Mouse (Mus musculus) brain, adult 2 months (tissue): ENCODE data around the gene Serpinb12.
"Not testable (repeated sequence)": the region's sequence is repeated elsewhere in the genome, so short reads cannot be mapped to it uniquely, and the experiment has no call there.

ENCODE experiments used
- DNase-seq: peaks from one replicate; pipeline ENCODE4 v3.0.0; 2011; ENCODE audit warnings: low read depth, low spot score

Serpinb12 gene

DNA sequence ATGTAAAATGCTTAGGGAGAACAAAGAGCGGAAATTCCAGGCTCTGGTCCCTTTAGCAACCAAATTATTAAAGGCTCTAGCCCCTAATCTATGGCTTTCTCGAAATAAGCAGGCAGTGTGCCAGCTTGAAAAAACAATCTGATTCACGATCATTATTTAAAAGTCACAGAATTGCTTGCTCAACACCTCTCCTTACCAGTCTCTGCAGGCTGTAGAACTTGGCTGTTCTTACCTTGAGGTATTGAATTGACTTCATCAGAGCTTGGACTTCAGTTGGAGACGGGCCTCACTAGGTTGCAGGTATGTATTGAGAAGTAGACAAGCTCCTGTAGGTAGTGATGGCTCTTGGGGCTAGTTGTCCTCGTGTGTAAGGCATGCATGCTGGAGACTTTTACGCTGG is at the start of gene Serpinb12:
Gene Serpinb12 (plus strand): TSS at position 185 of the 400 bp plus-strand sequence.
- DNase-seq = no peak

DNA sequence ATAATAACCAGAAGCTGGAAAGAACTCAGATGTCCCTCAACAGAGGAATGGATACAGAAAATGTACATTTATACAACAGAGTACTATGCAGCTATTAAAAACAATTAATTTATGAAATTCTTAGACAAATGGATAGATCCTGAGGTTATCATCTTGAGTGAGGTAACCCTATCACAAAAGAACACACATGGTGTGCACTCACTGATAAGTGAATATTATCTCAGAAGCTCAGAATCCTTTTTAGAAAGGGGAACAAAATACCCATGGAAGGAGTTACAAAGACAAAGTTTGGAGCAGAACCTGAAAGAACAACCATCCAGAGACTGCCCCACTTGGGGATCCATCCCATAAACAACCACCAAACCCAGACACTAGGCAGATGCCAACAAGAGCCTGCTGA is 39.1 kb upstream of the Serpinb12 start:
- DNase-seq = not testable (repeated sequence)

DNA sequence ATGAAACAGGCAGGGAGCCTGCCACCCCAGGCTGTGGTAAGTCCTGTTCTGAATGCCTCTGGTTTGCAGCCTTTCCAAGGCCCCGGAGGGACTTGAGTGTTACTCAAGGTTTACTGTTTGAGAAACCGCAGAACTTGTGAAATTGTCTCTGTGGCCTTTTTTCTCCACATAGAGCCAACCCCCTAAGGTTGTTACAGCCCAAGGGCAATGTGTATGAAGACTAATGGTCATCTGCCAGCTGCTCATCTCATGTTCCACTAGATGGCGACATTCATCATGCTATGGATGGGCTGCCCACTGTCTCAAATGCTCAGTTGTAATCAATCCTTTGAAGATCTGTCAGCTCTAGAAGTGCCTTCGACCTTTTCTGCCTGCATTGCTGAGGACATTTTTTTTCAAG is 32.8 kb upstream of the Serpinb12 start:
- peak; percentile 35 for DNase-seq

DNA sequence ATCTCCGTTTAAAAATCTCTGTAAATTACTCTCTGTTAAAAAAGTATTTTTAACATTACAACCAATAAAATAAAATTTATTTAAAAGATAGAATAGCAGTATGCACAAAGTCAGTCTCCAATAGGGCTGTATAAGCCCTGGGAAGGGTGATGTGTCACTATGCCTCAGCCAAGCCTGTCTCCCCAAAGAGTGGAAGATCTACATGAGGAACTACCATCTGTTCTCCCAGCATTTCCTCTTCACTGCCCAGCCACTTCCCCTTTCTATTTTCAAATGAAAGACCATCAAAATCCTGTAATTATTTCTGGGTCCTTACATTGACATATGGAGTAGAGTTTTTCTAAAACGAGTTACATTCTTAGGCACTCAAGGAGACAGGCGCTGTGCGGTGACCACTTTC is 2.3 kb upstream of the Serpinb12 start:
- DNase-seq = peak; percentile 9

DNA sequence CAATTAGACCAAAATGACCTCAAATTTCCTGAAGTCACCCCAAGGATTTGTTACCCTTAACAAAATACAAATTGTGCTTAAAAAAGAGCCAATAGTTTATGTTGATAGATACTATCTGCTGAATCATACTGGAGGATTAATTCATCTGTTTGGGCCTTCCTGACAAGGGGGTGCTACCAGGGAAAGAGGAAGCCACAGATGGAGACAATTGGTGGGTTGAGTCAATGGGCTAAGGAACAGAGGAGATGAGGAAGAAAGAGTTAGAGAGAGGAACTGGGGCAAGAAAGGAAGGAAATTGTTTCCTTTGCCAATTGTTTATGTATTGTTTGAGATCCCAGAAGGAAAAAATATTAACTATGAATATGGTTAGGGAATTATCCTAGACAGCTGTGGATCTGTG is 591 bp upstream of the Serpinb12 start:
- peak; percentile 12 for DNase-seq

DNA sequence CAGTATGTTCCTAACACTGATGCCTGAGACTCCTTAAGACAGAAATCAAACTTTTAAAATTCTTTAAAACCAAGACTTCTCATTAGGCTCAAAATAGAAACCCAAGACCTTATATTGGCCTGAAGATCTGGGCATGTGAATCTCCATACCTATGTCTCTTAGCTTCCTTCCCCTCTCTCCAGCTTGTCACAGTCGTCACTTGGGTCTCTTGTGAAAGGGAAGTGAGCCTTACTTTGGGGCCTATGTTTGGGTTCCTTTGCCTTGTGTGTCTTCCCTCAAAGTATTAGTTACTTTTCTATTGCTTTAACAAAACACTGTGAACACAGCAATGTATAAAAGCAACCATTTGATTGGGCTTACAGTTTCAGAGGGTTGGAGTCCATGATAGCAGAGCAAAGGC is 13.0 kb downstream of the Serpinb12 start:
- no peak for DNase-seq

DNA sequence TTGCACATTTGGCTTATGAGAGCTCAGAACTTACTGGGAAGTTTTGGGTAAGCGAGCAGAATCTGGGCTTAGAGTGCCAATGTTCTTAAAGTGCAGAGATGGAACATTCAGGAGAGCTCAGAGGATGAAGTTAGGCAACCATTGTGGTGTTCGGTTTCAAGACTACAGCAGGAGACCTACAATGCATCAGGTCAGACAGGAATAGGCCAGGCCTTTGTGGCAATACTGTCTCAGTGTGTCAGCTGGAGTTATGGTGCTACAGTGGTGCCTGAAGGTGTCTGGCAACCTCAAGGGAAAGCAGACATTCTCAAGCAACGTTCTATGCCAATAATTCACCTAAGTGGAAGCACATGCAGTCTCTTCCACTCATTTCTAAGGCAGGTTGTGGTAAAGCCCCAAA is 25.7 kb downstream of the Serpinb12 start:
- no peak for DNase-seq

DNA sequence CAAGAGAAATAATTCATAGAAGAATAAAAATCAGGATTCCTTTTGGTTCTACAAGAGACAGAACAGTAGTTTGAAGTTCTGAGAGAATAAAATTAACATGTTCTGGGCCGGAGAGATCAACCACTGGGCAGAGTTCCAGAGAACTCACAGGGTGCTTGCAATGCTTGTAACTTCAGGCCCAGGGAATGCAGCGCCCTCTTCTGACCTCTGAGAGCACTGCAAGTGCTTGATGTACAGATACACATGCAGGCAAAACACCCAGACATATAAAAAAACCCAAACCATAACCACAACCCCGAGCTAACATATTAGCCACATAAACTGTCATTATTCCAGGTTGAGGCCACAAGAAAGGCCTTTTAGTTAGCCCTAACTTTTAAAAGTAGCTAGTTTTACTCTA is 26.8 kb downstream of the Serpinb12 start:
- DNase-seq = peak; percentile 41

DNA sequence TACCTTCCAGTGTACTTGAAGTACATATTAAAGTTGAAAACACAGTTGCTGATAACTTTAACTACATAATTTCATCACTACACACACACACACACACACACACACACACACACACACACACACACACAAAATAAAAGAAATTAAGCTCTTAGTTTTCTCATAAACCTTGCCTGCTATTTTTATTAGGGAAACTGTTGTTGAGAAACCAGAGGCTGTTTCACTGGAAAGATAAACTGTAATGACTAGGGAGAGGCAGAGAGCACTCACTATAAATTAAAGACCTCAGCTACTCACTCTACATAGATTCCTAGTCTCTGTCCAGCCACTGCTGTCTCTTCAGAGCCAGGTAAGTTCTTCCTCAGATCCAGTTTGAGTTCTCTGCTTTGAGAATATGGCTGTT is 46.4 kb downstream of the Serpinb12 start, which contains the start of gene Serpinb13:
Gene Serpinb13 (plus strand): TSS at position 301 of the 400 bp plus-strand sequence.
- DNase-seq = no peak

DNA sequence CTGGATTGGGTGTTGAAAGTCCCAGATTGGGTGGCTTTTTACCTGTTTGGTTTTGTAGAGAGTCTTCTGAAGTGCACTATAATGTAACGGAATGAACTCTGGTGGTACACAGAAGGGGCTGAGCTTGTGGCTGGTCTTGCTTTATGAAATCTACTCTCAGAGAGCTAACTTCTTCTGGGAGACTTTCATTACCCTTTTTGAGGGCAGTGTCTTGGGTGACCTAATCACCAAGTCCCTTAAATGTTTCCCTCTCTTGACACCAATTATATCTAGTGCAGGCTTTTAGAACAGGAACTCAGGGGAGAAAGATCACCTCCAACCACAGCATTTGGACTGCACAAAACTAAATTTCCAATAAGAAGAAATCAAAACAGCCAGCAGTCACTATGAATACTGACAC is 48.8 kb downstream of the Serpinb12 start:
- no peak for DNase-seq

DNA sequence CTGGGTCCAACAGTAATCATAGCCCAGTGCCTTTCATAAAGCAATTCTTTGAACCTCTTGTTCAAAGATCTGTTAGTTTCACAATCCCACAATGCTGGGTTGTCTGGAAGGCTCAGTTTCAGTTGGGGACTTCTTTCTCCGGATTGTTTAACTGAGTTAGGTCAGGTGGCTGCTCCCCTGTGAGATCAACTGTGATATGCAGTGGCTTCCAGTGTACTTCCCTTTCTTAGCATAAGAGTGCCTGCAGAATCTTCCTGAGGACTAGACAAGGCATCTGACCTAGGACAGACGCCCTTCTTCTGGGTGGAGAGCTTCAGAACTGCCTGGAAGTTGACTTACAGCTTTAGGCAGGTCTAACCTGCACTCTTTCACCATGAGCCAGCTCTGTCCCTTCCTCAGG is 49.6 kb downstream of the Serpinb12 start:
- no peak for DNase-seq

DNA sequence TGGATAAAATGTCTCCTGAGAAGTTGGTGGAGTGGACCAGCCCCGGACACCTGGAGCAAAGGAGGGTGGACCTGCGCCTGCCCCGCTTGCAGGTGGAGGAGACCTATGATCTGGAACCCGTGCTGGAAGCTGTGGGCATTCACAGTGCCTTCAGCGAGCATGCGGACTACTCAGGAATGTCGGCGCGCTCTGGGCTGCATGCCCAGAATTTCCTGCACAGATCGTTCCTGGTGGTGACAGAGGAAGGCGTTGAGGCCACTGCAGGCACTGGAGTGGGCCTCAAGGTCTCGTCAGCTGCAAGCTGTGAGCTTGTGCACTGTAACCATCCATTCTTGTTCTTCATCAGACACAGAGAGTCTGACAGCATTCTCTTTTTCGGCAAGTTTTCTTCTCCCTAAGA is 66.2 kb downstream of the Serpinb12 start:
- DNase-seq = peak; percentile 25

DNA sequence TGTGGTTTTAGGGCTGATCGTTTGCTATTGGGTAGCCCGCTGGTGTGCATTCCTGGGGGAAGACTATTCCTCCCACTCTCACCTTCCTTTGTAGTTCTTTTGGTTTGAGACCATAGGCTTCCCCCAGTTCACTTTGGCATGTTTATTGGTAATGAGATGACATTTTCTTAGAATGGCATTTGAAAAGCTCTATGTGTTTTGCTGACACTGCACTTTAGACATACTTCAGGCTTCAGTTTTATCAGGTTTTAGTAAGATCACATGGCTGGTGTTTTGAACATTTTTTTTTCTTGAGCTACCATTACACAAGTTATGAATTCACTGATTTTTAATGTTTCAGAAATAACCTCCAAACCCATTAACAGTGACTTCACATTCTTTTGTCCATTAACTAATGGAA is 67.5 kb downstream of the Serpinb12 start:
- no peak for DNase-seq

DNA sequence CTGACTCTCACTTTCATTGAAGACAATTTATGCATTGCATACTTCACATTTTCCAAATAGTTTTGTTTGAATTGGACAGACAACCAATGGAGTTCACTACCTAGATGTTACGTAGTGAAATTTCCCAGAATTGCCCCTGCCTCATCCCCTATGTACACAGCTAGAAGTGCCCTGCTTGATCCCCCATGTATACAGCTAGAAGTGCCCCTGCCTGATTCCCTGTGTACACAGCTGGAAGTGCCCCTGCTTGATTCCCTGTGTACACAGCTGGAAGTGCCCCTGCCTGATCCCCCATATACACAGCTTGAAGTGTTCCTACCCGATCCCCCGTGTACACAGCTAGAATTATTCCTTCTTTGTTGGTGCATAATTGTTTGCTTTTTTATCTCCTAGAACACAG is 72.1 kb downstream of the Serpinb12 start:
- no peak for DNase-seq
